Mouse (Mus musculus) MEL (cell line): ENCODE measurements around the gene Pou5f1.

ENCODE experiments used
- BHLHE40 ChIP-seq: IDR thresholded peaks from 2 replicates; pipeline ENCODE4 v1.6.1; 2012; ENCODE audit warnings: low read depth, mild to moderate bottlenecking, inconsistent platforms, low read length, improper control_type of control experiment, borderline replicate concordance
- CTCF ChIP-seq, 3 experiments: IDR thresholded peaks in 2 of 3; conservative IDR thresholded peaks in 1 of 3; 2 replicates each; pipeline ENCODE4 v1.5.1; 2011 to 2012; ENCODE audit warnings: low read length in 3 of 3, low read depth in 2 of 3, mild to moderate bottlenecking in 2 of 3, improper control_type of control experiment in 1 of 3, inconsistent platforms in 1 of 3, mixed read lengths in 1 of 3, moderate library complexity in 1 of 3; ENCODE audit not compliant: control insufficient read depth in 1 of 3, insufficient read depth in 1 of 3, poor library complexity in 1 of 3, severe bottlenecking in 1 of 3
- POLR2A ChIP-seq, 2 experiments: IDR thresholded peaks; 2 replicates each; pipeline ENCODE4 v1.6.1; 2011 to 2012; ENCODE audit warnings: low read length in 2 of 2, mild to moderate bottlenecking in 2 of 2, control low read depth in 1 of 2, improper control_type of control experiment in 1 of 2, low read depth in 1 of 2, moderate library complexity in 1 of 2; ENCODE audit not compliant: control insufficient read depth in 1 of 2, insufficient read depth in 1 of 2, poor library complexity in 1 of 2
- RCOR1 ChIP-seq: IDR thresholded peaks from 2 replicates; pipeline ENCODE4 v1.6.1; 2012; ENCODE audit warnings: low read depth, mild to moderate bottlenecking, inconsistent platforms, low read length, improper control_type of control experiment
- ZC3H11A ChIP-seq: IDR thresholded peaks from 2 replicates; pipeline ENCODE4 v1.6.1; 2012; ENCODE audit warnings: low read depth, mild to moderate bottlenecking, inconsistent platforms, low read length, improper control_type of control experiment
- ZMIZ1 ChIP-seq: IDR thresholded peaks from 2 replicates; pipeline ENCODE4 v1.6.1; 2012; ENCODE audit warnings: low read depth, mild to moderate bottlenecking, inconsistent platforms, low read length, improper control_type of control experiment, moderate library complexity

DNA sequence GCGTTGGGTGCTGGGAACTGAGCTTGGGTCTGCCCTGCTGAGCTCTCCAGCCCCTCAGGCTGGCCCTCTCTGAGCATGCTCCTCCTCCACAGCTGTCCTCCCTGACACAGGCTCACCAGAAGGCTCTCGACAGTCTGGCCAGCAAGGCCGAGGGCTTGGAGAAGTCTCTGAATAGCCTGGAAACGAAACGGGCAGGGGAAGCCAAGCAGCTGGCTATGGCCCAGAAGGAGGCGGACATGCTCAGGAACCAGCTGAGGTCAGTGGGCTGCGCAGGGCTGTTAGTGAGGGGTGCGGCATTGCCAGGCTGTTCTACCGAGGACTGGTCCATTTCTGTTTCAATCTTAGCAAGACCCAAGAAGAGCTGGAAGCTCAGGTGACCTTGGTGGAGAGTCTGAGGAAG lies 18.5 kb downstream of the Pou5f1 start:
- TF ChIP-seq CTCF (IDR thresholded peaks at IDR 0.05 in 2 of 3, conservative IDR thresholded peaks at IDR 0.05 in 1 of 3; ENCODE audit: control insufficient read depth in 1 of 3, insufficient read depth in 1 of 3, low read depth in 2 of 3, low read length in 3 of 3, poor library complexity in 1 of 3, severe bottlenecking in 1 of 3) (no peak), ZMIZ1 (no peak), RCOR1 (no peak), BHLHE40 (no peak), POLR2A (IDR thresholded peaks at IDR 0.05; ENCODE audit: control insufficient read depth in 1 of 2, insufficient read depth in 1 of 2, low read depth in 1 of 2, low read length in 2 of 2, poor library complexity in 1 of 2) (no peak), ZC3H11A (no peak)
